Mouse (Mus musculus): Measurements from ENCODE around the gene Srsf1.

Srsf1 gene

GRCm38 (mm10) chr11:88046944-88047794 is at the start of gene Srsf1:
Gene Srsf1 (plus strand): TSS chr11:88047373.
- peak; percentile 93 to 95 for DNase-seq (ENCODE audit: low spot score in 2 of 2)

GRCm38 (mm10) chr11:87999751-88000150 is 47.4 kb upstream of the Srsf1 start:
- DNase-seq (ENCODE audit: low spot score in 2 of 2): no peak

- peak in 1 of 2 experiments; percentile 15 for DNase-seq (ENCODE audit: low spot score in 2 of 2)
Observed at GRCm38 (mm10) chr11:88002738-88003137, 44.4 kb upstream of the Srsf1 start.

GRCm38 (mm10) chr11:88004123-88004522 is 43.0 kb upstream of the Srsf1 start:
- no peak for DNase-seq (ENCODE audit: low spot score in 2 of 2)

GRCm38 (mm10) chr11:88008641-88009040 is 38.5 kb upstream of the Srsf1 start:
- DNase-seq (ENCODE audit: low spot score in 2 of 2): no peak

- DNase-seq (ENCODE audit: low spot score in 2 of 2): no peak
Observed at GRCm38 (mm10) chr11:88009542-88010190, 37.5 kb upstream of the Srsf1 start.

- no peak for DNase-seq (ENCODE audit: low spot score in 2 of 2)
Observed at GRCm38 (mm10) chr11:88011208-88011913, 35.8 kb upstream of the Srsf1 start.

- no peak for DNase-seq (ENCODE audit: low spot score in 2 of 2)
Observed at GRCm38 (mm10) chr11:88011914-88012419, 35.2 kb upstream of the Srsf1 start.

- no peak for DNase-seq (ENCODE audit: low spot score in 2 of 2)
Observed at GRCm38 (mm10) chr11:88012621-88013244, 34.4 kb upstream of the Srsf1 start.

GRCm38 (mm10) chr11:88013632-88014031 is 33.5 kb upstream of the Srsf1 start:
- DNase-seq (ENCODE audit: low spot score in 2 of 2): no peak

GRCm38 (mm10) chr11:88015161-88015560 is 32.0 kb upstream of the Srsf1 start:
- no peak for DNase-seq (ENCODE audit: low spot score in 2 of 2)

- no peak for DNase-seq (ENCODE audit: low spot score in 2 of 2)
Observed at GRCm38 (mm10) chr11:88015795-88016194, 31.4 kb upstream of the Srsf1 start.

- DNase-seq (ENCODE audit: low spot score in 2 of 2): no peak
Observed at GRCm38 (mm10) chr11:88023933-88024332, 23.2 kb upstream of the Srsf1 start.

- no peak for DNase-seq (ENCODE audit: low spot score in 2 of 2)
Observed at GRCm38 (mm10) chr11:88027391-88028035, 19.7 kb upstream of the Srsf1 start.

- DNase-seq (ENCODE audit: low spot score in 2 of 2): no peak
Observed at GRCm38 (mm10) chr11:88028193-88028684, 18.9 kb upstream of the Srsf1 start.

- no peak for DNase-seq (ENCODE audit: low spot score in 2 of 2)
Observed at GRCm38 (mm10) chr11:88030219-88030618, 17.0 kb upstream of the Srsf1 start.

- no peak for DNase-seq (ENCODE audit: low spot score in 2 of 2)
Observed at GRCm38 (mm10) chr11:88030836-88031235, 16.3 kb upstream of the Srsf1 start.

- DNase-seq (ENCODE audit: low spot score in 2 of 2): no peak
Observed at GRCm38 (mm10) chr11:88031753-88032152, 15.4 kb upstream of the Srsf1 start.

GRCm38 (mm10) chr11:88035970-88036369 is 11.2 kb upstream of the Srsf1 start:
- DNase-seq (ENCODE audit: low spot score in 2 of 2): no peak

GRCm38 (mm10) chr11:88036761-88037251 is 10.4 kb upstream of the Srsf1 start:
- DNase-seq (ENCODE audit: low spot score in 2 of 2): no peak

GRCm38 (mm10) chr11:88037386-88037785 is 9.8 kb upstream of the Srsf1 start:
- DNase-seq (ENCODE audit: low spot score in 2 of 2): no peak

Measured in urinary bladder, adult 18-20 months (tissue).